Mouse (Mus musculus) natural killer cell, adult 2 months (primary cell): ENCODE data around the gene Dmxl2.

Source experiments
- DNase-seq, 2 experiments: peaks; one replicate each; pipeline ENCODE4 v3.0.0; 2022; ENCODE audit warnings: low spot score in 2 of 2

The Dmxl2 gene

DNA sequence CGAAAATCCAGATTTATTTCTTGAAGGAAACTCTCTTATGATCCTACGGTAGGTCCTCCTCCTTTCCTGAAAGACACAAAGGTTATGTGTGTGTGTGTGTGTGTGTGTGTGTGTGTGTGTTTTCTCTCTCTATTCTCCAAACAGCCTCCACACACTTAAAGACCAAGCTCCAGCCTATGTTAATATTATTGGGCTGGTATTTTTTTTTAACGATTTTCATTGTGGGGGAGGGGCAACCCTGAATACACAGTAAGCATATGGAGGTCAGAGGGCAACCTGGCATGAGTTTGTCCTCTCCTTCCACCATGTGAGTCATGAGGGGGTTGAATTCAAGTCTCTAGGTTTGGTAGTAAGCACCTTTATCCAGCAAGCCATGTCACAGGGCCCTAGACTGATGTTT, 1.6 kb downstream of the Dmxl2 start:
- DNase-seq, result no peak

DNA sequence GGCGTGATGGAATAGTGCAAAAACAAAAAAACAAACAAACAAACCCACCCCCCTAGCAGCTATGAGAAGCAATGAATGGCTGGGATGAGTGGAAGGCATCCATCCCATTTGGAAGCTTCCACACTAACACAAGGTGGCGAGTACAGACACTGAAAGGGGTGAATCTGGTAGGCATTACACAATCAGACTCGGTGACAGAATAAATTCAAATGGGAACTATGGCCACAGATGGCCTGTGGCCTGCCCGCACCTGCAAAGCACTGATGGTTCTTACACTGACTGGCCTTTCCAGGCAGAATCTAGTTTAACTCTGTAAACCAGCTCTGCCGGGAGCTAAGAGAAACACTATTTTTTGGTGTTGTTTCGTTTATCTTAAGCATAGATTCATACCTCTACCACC, 2.1 kb downstream of the Dmxl2 start:
- no peak for DNase-seq

DNA sequence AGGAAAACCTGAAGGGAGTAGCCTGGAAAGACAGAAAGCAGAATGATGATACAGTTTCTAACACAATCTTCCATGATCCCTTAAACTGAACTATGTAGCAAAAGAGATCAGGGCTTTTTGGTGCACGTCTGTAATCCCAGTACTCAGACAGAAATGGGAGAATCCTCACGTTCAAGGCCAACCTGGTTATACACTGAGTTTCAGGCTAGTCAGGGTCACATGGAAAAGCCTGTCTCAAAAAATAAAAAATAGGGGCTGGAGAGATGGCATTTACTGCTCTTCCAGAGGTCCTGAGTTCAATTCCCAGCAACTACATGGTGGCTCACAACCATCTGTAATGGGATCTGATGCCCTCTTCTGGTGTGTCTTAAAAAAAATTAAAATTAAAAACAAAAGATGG, 11.0 kb downstream of the Dmxl2 start:
- DNase-seq, result no peak

DNA sequence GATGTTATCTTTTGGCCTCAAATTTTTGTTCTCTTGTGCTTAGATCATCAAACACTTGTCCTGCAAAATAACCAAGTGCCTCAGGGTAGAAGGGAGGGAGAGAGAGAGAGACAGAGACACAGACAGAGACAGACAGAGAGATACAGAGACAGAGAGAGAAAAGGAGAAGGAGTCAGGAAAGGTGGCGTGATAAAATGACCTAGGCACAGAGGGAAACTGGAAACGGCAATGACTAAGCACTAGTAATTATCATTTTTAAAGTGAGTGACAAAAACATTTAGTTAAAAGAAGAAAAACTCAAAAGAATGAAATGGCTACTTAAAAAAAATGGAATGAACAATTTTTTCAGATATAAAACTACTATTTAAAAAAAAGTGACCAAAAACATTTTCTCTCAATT, 11.8 kb downstream of the Dmxl2 start:
- no peak for DNase-seq

DNA sequence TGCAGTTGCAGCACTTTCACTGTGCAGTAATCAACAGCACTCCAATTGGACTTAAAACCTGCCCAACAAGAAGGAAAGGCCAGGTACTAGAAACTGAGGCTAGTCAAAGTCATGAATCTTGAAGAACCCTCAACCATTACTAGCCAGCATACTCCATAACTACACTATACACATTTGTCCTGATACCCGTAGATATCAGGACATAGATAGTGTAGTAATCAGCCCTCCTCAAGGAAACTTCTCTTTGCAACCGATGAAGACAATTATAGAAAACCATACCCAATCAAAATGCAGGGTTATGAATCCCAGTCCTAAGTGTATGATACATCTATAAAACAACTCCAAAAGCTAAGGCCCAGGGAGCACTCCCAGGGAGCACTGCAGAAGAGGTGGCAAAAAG, 16.5 kb downstream of the Dmxl2 start:
- no peak for DNase-seq

DNA sequence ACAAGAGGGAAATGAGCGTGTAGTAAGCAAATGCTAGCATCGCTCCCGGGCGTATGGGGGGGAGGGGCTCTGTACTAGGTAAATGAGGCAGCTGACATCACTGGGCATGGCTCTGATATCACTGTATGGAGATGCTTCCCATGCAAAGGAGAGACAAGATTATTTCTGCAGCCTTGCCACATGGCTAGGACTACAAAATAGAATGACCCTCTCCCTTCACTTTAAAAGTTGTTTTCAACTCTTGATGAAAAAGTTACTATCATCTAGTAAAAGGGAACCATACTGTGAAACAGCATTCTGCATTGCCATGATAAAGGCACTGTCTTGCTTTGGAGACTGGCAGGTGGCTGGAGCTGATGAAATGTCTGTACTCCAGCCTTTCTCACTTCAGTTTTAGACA, 18.2 kb downstream of the Dmxl2 start:
- DNase-seq, result no peak

DNA sequence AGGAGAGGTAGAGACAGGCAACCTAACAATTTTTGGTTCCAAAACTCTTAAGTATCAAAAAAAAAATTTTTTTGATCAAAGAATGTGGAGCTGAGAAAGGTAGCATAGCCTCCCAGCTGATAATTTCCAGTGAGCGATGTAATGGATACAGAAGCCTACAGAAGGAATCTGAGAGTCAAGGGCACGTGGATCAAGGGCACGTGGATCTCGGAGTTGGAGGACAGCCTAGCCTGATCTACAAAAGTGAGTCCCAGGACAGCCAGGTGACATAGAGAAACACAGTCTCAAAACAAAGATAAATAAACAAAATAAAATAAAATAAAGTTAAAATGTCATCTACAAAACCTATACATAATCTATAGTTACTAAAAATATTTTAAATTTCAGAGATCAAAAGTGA, 18.7 kb downstream of the Dmxl2 start:
- DNase-seq, result no peak

DNA sequence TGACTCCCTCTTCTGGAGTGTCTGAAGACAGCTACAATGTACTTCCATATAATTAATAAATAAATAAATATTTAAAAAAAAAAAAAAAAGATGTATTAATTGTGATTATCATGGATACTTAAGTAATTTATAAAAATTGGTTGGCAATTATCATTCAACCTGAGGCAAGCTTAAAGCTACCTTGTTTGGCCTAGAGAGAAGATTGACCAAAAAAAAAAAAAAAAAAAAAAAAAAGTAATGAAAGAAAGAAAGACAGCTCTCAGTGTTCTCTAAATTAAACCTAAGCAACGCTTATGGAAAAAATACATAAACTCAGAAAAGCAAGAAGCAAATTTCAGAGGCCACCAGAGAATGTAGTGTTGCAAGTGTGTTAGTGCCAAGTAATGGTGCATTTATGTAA, 22.4 kb downstream of the Dmxl2 start:
- no peak for DNase-seq

DNA sequence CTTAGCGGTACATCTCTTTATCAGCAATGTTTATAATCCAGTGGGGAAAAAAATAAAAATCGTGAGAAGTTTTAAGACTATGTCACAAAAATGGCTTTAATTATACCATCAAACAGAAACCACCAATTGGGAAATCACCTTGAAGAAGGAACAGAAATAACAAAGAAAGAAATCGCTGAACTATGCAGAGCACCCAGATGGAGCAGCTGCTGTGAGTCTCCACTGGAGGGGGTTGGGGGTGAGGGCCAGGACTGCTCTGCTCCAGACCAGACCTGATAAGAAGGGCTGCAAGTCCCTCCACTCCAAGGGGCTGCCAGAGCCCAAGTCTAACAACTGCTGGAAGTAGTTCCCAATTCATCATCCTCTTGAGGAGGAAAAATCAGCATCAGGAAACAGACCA, 23.3 kb downstream of the Dmxl2 start:
- DNase-seq, result no peak

DNA sequence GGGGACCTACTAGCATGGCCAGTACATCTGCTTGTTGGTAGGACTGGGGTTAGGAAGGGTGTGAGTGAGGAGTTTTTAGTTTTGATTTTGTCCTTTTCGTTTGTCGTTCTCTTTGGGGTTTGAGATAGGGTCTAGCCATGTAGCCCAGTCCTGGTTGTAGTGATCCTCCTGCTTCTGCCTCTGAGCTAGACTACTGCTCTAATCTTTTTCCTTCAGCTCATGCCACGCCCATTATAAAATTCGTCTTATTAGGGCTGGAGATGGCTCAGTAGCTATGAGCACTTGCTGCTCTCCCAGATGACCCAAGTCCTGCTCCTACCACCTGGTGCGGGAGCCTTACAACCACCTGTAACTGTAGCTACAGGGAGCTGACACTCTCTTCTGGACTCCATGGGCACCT, 26.9 kb downstream of the Dmxl2 start:
- DNase-seq, result no peak

DNA sequence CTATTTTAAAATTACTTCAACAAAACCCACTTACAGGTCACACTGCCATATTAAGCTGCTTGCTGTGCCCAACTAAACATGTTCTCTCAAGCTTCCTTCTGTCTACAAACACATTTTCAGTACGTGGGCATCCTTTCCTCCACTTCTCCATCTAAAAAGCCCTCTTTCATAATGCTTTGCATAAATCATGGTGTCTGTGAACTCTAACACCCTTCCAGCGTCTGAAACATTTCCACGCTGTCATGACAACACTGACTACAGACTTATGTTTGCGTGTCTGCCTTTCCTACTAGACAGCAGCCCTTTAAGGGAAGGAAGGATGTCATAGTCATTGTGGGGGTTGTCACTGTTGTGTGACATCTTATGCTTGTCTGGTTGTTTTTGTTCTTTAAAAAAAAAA, 27.4 kb downstream of the Dmxl2 start:
- no peak for DNase-seq

DNA sequence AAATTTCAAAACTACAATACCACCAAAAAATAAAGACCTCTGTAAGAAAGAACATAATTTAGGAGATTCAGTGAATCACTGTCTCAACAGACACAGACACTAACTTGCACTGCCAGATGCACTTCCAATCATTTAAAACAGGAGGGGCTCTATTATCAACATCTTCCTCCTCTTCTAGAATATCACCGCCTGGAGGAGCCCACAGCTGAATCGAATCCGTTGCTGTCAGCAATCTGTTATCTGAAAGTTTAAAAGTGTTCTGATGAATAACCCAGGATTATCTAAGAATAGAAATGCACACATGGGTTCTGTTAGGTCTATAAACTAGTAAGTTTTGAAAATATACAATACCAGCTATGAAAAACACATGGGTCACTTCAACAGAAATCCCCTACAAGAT, 28.6 kb downstream of the Dmxl2 start:
- no peak for DNase-seq

DNA sequence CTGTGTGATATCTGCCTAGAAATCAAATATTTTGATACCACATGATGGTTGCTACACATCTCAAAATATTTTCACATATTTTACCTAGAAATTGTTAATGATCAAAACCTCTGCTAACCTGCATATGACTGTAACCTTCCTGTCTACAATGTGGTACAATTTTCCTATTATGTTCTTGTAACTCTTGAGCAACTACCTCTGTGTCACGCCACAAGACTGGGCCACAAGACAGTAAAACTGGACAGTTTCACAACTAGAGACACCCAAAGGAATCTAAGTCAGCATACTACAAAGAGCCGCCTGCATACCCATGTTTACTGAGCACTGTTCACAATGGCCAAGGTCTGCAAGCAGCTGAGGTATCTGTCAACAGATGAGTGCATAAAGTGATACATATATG, 32.1 kb downstream of the Dmxl2 start:
- DNase-seq, result no peak

DNA sequence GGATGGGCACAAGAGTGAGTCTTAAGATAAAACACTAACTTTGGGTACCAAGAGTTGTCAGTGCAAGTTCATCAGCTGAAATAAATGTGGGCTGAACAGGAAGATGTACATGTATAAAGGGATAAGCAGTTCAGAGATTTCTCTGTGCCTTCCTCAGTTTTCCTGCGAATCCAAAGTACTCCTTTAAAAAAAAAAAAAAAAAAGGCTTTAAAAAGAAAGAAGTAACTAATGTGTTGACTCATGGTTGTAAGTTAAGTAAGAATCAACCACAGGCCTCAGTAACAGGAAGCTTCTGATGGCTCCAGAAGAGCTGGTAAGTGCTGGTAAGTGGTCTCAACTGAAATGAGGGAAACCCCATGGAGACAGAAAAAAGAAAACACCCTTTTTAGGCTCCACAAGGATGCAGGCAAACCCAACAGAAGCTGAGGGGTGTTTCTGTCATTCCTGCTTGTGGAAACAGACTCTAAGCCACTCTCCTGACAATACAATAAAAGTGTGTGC, 33.9 kb downstream of the Dmxl2 start:
- no peak for DNase-seq

DNA sequence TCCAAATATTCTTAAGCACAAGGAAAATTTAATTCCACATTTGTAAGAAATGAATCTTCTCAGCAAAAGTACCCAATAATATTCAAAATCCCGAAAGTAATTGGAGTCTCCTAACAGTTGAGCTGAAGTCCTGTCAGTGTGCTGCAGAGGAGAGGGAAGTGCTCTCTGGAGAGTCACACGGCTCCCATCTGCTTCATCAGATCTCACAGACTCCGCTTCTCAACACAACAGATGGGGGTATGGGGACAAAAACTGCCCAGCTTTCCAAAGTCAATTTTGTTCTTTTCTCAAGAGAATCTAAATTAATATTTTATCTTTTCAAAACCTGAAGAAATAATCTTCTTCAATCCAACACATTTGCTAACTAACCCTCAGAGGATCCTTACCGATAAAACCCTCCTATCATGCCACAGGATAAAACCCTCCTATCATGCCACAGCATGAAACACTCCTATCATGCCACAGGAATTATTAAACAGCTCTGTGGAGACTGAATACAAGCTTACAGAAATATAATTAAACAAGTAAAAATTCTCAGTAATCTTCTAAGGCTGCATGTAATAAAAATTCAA, 37.9 kb downstream of the Dmxl2 start:
- DNase-seq, result no peak

DNA sequence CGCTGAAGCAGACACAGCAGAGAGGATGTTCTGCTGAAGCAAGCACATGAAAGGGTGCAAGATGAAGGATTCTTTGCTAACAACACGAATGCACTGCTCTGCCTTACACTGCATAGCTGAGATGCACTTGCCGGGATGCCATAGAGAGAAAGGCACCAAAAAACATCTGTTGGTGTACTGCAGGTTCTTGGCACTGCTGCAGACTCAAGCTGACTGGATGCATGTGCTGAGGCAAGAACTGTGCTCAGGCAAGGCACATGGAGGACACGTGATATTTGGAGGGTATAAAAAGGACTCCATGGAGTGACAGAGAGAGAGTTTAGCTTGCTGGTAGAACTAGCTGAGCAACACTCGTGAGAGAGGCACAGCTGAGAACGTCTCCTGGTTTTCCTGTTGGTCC, 62.4 kb downstream of the Dmxl2 start:
- no peak for DNase-seq

DNA sequence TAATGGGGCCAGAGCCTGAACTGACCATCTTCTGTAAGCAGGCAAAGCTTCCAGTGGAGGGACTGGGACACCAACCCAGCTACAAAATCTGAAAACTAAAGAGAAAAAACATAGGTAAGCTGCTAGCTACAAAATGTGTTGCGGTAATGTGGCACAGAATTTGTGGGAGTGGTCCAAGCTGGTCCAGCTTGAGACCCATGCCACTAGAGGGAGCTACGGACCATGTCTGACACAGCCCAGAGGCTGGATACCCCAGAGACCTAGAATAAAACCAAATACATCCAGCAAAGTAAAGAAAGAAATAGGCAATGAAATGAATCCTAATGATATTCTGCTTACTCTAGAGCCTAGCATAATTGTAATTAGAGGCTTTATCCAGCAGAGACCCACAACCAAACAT, 63.2 kb downstream of the Dmxl2 start:
- DNase-seq, result no peak

DNA sequence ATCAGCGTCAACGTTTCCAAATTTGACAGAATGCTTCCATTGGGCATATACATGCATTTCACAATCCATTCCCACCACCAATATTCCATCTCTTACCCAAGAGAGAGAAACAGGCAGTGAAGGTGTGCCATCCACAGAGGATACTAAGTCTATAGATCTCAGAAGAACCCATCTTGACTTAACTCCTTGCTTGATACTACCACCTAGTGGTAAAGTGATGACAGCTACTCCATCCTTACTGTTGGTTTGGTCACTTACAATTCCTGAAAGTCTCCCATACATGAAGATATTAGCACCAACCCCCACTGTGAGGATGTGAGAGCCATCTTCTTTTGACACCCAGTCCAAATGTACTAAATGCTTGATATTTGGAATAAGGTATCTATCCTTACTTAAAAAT, 85.2 kb downstream of the Dmxl2 start:
- DNase-seq, result no peak

DNA sequence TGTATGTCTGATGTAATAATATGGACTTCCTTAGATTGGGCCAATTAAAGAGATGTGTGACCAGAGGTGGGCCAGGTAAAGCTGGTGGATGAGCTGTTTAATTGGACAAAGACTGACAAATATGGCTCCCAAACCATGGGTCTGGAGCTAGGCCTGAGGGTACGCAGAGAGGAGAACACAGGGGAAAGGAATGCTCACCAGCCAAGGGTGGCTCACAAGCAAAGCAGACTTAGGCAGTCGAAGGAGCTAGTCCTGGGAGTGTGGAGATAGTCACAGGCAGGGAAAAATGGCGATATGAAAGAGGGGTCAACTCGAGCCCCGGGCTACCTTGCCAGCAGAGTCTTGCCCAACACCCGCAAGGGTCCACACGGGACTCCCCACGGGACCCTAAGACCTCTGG, 144.7 kb downstream of the Dmxl2 start:
- no peak for DNase-seq

DNA sequence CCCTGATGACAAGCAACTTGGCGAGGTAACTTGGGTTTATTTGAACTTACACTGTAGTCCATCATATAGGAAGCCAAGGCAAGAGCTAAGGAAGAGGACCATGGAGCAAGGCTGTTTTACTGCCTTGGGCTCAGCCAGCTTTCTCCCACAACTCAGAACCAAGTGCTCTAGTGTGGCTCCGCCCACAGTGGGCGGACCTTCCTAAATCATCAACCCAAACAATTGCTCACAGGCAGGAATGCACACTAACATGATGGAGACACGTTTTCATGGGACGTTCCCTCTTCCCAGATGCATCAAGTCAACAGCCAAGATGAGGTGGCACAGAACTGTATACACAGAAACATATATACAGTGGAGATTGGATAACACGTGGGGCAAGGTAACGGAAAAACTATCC, 159.4 kb downstream of the Dmxl2 start:
- DNase-seq, result no peak

DNA sequence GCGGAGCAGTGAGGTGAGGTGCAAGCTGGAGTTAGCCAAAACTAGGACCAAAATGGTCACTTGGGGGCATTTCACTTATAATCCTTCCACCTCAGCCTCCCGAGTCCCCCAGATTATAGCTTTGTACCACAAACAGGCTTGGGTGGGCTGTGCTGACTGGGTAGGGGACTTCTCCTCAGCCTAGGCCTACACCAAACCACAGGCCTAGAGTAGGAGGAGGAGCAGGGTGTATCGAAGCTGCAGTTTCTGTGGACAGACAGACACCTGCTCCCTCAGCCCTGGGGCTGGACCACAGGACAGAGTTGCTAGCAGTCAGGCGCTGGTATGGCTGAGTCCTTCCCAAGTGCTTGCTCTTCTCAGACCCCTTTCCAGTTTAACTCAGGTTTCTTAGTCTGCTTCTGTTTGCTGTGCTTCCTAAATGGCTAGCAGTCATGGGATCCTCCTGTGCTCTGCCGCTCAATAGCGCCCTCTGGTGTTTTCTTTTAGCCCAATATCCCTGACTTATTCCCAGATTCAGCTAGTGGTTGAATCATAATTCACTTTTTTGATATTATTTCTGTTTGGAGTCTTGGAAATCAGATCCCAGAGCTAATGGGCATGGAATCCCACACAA, 164.8 kb downstream of the Dmxl2 start:
- no peak for DNase-seq

DNA sequence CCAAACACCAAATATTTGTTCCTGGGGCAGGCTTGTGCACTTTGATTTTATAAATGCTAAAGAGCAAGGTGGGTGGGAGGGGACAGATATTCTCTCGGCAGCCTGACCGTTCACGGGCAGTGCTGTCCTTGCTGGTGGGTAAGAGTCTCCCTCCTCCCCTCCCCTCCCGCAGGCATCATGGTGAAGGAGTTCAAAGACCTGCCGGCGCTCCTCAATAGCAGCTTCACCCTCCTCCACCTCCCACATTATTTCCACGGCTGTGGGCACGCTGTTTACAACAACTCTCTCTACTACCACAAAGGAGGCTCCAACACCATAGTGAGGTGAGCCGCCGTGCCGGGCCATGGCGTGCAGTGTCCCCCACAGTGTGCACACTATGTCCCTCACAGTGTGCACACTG, 165.8 kb downstream of the Dmxl2 start:
- no peak for DNase-seq

DNA sequence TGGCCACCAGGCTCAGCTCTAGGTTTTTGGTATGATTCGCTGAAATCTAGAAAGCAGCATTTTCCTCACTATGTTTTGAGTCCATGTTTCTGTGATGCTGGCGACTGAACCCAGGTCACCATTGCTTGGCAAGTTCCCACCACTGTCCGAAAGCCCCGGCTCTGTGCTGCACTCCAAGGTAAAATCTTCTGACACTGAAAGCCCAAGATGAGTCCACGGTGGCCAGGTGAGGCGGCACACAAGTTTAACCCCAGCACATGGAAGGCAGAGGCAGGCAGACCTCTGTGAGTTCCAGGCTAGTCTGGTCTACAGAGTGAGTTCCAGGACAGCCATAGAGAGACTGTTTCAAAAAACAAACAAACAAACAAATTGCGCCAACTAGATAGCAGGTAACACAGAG, 172.2 kb downstream of the Dmxl2 start:
- no peak for DNase-seq

DNA sequence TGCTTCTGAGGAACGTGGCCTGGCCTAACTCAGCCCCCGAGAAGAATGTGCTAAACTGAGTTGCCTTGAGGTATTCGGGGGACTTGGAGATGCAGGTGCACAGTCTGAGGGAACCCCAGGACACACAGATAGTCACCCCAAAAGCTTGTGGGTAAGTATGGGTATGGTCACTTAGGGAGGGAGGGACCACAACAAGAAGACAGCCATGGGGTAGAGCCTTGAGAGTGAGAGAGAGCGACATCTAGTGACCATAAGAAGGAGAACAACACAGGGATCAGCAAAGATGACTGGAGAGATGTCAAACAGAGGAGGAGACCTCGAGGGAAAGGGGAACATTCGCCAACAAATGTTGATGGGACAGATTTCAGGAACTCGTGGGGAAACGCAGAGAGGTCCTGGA, 178.0 kb downstream of the Dmxl2 start:
- DNase-seq, result no peak
